Mouse (Mus musculus): ENCODE results near the gene Apaf1.

GRCm38 (mm10) chr10:91005858-91006538 lies 76.6 kb downstream of the Apaf1 start:
- TF ChIP-seq POLR2A (IDR thresholded peaks at IDR 0.05; ENCODE audit: low read depth, low read length) (no peak), CTCF (IDR thresholded peaks at IDR 0.05; ENCODE audit: borderline replicate concordance, insufficient read depth, low read length) (no peak)
